Mouse (Mus musculus) NIH3T3 (cell line): ENCODE data around the gene Onecut3.

Experiments used
- DNase-seq: peaks from one replicate; pipeline ENCODE4 v3.0.0-alpha.2; 2012; ENCODE audit warnings: low read depth

Gene Onecut3

GRCm38 (mm10) chr10:80553575-80553974 lies 58.9 kb downstream of the Onecut3 start:
- DNase-seq = no peak

- no peak for DNase-seq
These were observed 59.4 kb downstream of the Onecut3 start for GRCm38 (mm10) chr10:80553997-80554396.

- DNase-seq = peak; percentile 80
These were observed 62.8 kb downstream of the Onecut3 start for GRCm38 (mm10) chr10:80557346-80557965.

- DNase-seq = no peak
These were observed 64.8 kb downstream of the Onecut3 start for GRCm38 (mm10) chr10:80559431-80559830.

GRCm38 (mm10) chr10:80560621-80561020 lies 66.0 kb downstream of the Onecut3 start:
- no peak for DNase-seq

GRCm38 (mm10) chr10:80561116-80561944 lies 66.7 kb downstream of the Onecut3 start, which contains the start of gene Rexo1:
Rexo1 (minus strand) TSS chr10:80561560.
- DNase-seq = peak; percentile 99

- peak; percentile 90 for DNase-seq
These were observed 71.9 kb downstream of the Onecut3 start for GRCm38 (mm10) chr10:80566375-80567092.
